Mouse (Mus musculus) hindbrain, postnatal 0 days (tissue): ENCODE results near the gene Mbtps1. TPM values are rescaled to one million over a fixed set of nuclear protein-coding genes. Genes with fewer than 3 reads are reported as not detected.

ENCODE experiments used
- ATAC-seq: fragments of 200-750 bp; cut with Nextera tagmentation; 2 replicates; pipeline ENCODE4 v1.8.0; 2017; ENCODE audit warnings: mild to moderate bottlenecking, moderate TSS enrichment, moderate library complexity
- DNase-seq: peaks from one replicate; pipeline ENCODE4 v3.0.0-alpha.2; 2015; ENCODE audit warnings: low spot score
- H3K27ac ChIP-seq: fragments of 300-500 bp; sonication (generic); 2 replicates; pipeline ENCODE4 v1.5.1; 2014; ENCODE audit warnings: mild to moderate bottlenecking
- H3K27me3 ChIP-seq: fragments of 300-500 bp; sonication (generic); 2 replicates; pipeline ENCODE4 v1.6.1; 2014; ENCODE audit warnings: low read length, mixed read lengths; ENCODE audit not compliant: insufficient read depth
- H3K36me3 ChIP-seq: fragments of 300-500 bp; sonication (generic); 2 replicates; pipeline ENCODE4 v1.6.1; 2014; ENCODE audit warnings: low read length, mixed read lengths; ENCODE audit not compliant: insufficient read depth
- H3K4me1 ChIP-seq: fragments of 300-500 bp; sonication (generic); 2 replicates; pipeline ENCODE4 v1.6.1; 2014; ENCODE audit warnings: antibody characterized with exemption, low read length, mixed read lengths; ENCODE audit not compliant: insufficient read depth
- H3K4me2 ChIP-seq: fragments of 300-500 bp; sonication (generic); 2 replicates; pipeline ENCODE4 v1.6.1; 2014; ENCODE audit warnings: low read depth, mild to moderate bottlenecking, low read length, moderate library complexity, mixed read lengths
- H3K4me3 ChIP-seq: fragments of 300-500 bp; sonication (generic); 2 replicates; pipeline ENCODE4 v1.5.1; 2014; ENCODE audit warnings: low read length
- H3K9ac ChIP-seq: fragments of 300-500 bp; sonication (generic); replicated peaks from 2 replicates; pipeline ENCODE4 v1.6.1; 2014; ENCODE audit warnings: mild to moderate bottlenecking, low read length, moderate library complexity, mixed read lengths
- H3K9me3 ChIP-seq: fragments of 300-500 bp; sonication (generic); 2 replicates; pipeline ENCODE4 v1.6.1; 2016; ENCODE audit warnings: low read length, mixed read lengths
- CTCF ChIP-seq: IDR thresholded peaks from 2 replicates; pipeline ENCODE4 v1.5.1; 2016; ENCODE audit warnings: antibody characterized with exemption, control low read depth, low read depth
- WGBS: fragments of 180-500 bp; shearing (Covaris S2); extraction: QIAGEN DNeasy Blood & Tissue Kit; methylation state at CpG from one replicate; pipeline ENCODE4 v1.1.7; 2014; 5-methylcytosine and 5-hydroxymethylcytosine counted together
- polyA plus RNA-seq: library from polyadenylated mRNA; unstranded; fragments of >200 nt; fragmentation: Nextera tagmentation; extraction: Ambion mirVana; gene quantifications from 2 replicates; pipeline ENCODE4 v1.2.1, GENCODE M21; 2015
- total RNA-seq: library from RNA; depleted of rRNA; stranded (reverse); fragments of >200 nt; gene quantifications from 2 replicates; pipeline ENCODE4 v1.2.3, GENCODE M21; 2014

Gene Mbtps1
- total and polyA plus RNA-seq, 2 experiments from 2014 or later: 44.9 to 90.6 TPM

DNA sequence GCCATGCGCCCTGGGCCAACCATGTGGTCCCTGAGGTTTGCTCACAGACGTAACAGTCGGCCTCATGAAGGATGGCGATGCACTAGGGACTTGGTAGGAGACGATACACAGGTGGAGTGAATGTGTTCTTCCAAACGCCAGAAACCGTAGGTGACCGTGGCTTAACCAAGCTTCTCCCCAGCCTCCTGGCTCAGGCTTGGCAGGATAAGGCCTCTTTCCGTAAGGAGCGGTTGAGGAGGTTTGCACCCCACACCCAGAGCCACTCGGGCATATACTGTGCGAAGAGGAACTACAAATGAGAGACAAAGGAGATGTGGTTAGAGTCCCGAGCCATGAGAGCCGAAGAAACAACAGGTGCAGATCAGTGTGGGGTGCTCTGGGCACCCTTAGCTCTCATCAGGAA, 5.3 kb upstream of the Mbtps1 start:
- DNase-seq: no peak
- ATAC-seq: no peak
- no peak overlapping the region for H3K27ac ChIP-seq
- H3K9me3 ChIP-seq: no peaks in the 10 kb centered on the region
- H3K27me3 ChIP-seq: no peaks in the 10 kb centered on the region
- TF ChIP-seq CTCF: no peak
- H3K4me1 ChIP-seq: no peaks in the 10 kb centered on the region
- H3K4me2 ChIP-seq: no peak overlapping the region
- no peak overlapping the region for H3K9ac ChIP-seq
- H3K36me3 ChIP-seq: peaks cover 42% of the 10 kb centered on the region
- H3K4me3 ChIP-seq: no peak overlapping the region
- WGBS: 94% methylated on average over 14 of the region's 14 CpGs

DNA sequence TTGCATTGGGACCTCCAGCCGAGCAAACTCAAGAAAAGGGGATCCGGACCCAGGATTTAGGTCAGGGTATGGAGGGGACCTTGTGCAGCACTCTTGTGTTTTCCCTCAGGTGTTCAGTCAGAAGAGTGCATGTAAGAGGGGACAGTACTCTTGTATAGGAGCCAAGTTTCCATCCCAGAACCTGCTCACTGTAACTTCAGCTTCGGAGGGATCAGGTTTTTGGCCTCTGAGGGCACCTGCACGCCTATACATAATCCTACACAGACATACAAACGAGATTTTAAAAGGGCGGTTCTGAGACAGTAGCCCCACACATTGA, 826 bp upstream of the Mbtps1 start:
- peak overlapping the region; percentile 85 for H3K9ac ChIP-seq
- H3K4me2 ChIP-seq: peak overlapping the region; percentile 89; the same call in 1 of the 2 replicates
- peak overlapping the region; percentile 80 for H3K27ac ChIP-seq
- no peak for DNase-seq
- H3K9me3 ChIP-seq: no peaks in the 10 kb centered on the region
- H3K27me3 ChIP-seq: no peaks in the 10 kb centered on the region
- peaks cover 6% of the 10 kb centered on the region for H3K4me1 ChIP-seq
- H3K4me3 ChIP-seq: 0 out of 2 replicates have a peak overlapping the region, but pooled peaks have one; percentile 64
- TF ChIP-seq CTCF: no peak
- no peak for ATAC-seq
- 88% methylated on average over 6 of the region's 6 CpGs for WGBS
- peaks cover 25% of the 10 kb centered on the region for H3K36me3 ChIP-seq

DNA sequence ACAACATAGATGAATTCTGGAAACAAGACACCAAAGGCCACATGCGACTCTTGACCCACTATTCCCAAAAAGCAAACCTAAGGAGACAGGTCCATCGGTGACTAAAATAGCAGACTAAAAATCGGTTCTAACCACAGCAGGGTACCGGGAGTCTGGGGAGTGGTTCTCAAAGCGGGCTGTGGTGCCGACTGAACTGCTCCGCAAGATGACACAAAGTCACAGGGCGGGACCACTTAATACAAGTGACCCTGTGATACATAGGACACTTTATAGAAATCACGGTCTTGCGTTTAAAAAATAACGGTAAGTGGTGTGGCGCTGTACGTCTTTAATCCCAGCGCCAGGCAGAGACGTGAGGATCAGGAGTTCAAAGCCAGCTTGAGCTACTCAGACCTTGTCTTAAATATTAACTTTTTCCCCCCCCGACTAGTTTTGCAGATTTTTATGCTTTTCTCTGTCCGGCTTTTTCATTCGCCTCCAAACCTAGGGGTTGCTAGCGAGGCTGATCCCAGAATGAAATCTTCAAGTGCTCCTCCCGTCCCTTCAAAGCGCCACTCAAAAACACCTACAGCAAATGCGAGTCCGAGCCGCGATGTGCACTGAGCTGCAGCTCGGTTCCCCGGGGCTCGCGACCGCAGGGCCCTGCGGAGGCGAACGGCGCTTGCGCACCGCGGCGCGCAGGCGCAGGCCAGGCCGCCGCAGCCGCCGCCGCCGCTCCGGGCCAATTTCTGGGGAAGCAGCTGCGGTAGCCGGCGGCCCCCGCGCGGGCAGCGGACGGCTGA, 523 bp downstream of the Mbtps1 start:
- peak overlapping the region; percentile 64 for H3K4me3 ChIP-seq
- TF ChIP-seq CTCF: no peak
- peaks cover 6% of the 10 kb centered on the region for H3K4me1 ChIP-seq
- H3K27me3 ChIP-seq: no peaks in the 10 kb centered on the region
- peak; percentile 91 for DNase-seq
- H3K9me3 ChIP-seq: no peaks in the 10 kb centered on the region
- H3K27ac ChIP-seq: peak overlapping the region; percentile 94
- peak overlapping the region; percentile 89 for H3K4me2 ChIP-seq
- H3K36me3 ChIP-seq: peaks cover 14% of the 10 kb centered on the region
- peak overlapping the region; percentile 85 for H3K9ac ChIP-seq
- under 1% methylated on average over 55 of the region's 55 CpGs for WGBS
- ATAC-seq: peak; percentile 92

GRCm38 (mm10) chr8:119557132-119557531, 1.4 kb downstream of the Mbtps1 start:
- no peaks in the 10 kb centered on the region for H3K27me3 ChIP-seq
- no peaks in the 10 kb centered on the region for H3K9me3 ChIP-seq
- DNase-seq (no peak), ATAC-seq (no peak)
- TF ChIP-seq CTCF: no peak
- peak overlapping the region; percentile 89 for H3K4me2 ChIP-seq
- H3K27ac ChIP-seq: no peak overlapping the region
- peak overlapping the region; percentile 64 for H3K4me3 ChIP-seq
- H3K9ac ChIP-seq: peak overlapping the region; percentile 85; the same call in 1 of the 2 replicates
- H3K36me3 ChIP-seq: peaks cover 5% of the 10 kb centered on the region; the same call in 1 of the 2 replicates
- 77% methylated on average over 9 of the region's 9 CpGs for WGBS
- H3K4me1 ChIP-seq: peaks cover 6% of the 10 kb centered on the region

- Histone ChIP-seq H3K4me3 (no peak overlapping the region), H3K27ac (no peak overlapping the region), H3K4me1 (peaks cover 6% of the 10 kb centered on the region), H3K9ac (no peak overlapping the region), H3K36me3 (no peaks in the 10 kb centered on the region), H3K4me2 (no peak overlapping the region), H3K27me3 (no peaks in the 10 kb centered on the region), H3K9me3 (no peaks in the 10 kb centered on the region)
- no peak for DNase-seq
- no peak for TF ChIP-seq CTCF
- 47% methylated on average over 6 of the region's 6 CpGs for WGBS
- ATAC-seq: no peak
Observed at GRCm38 (mm10) chr8:119555861-119556260, 2.7 kb downstream of the Mbtps1 start.

GRCm38 (mm10) chr8:119552967-119553366, 5.6 kb downstream of the Mbtps1 start:
- Histone ChIP-seq H3K36me3 (peaks cover 2% of the 10 kb centered on the region; the same call in 1 of the 2 replicates), H3K4me2 (no peak overlapping the region), H3K9ac (no peak overlapping the region), H3K27ac (no peak overlapping the region), H3K9me3 (no peaks in the 10 kb centered on the region), H3K4me3 (no peak overlapping the region), H3K4me1 (peaks cover 6% of the 10 kb centered on the region), H3K27me3 (no peaks in the 10 kb centered on the region)
- DNase-seq (no peak), ATAC-seq (no peak)
- 72% methylated on average over 2 of the region's 2 CpGs for WGBS
- no peak for TF ChIP-seq CTCF

DNA sequence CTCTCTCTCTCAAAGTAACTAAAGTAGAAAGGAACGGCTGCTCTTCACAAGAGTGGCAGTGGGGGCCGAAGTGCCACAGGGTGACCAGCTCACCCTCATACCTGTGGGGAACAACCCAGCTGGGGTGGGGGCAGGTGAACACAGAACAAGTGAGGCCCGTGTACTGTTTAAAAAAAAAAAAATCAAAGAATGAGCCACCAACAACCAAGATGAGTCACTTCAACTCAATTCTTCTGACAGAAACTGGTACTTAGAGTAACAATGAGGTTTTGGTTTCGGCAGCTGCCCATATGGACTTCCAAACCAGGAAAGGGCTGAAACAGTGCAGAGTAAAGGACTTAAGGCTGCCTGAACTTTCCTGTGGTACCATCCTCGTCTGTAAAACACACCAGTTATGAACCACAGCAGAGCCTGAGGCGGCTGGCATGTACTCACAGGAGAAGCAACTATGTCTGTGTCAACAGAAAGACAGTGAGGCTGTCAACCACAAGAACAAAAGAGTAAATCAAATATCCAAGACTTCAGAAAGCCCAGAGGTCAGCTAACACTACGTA, 9.9 kb downstream of the Mbtps1 start:
- ATAC-seq (no peak), DNase-seq (no peak)
- Histone ChIP-seq H3K27ac (no peak overlapping the region), H3K9ac (no peak overlapping the region), H3K27me3 (no peaks in the 10 kb centered on the region), H3K4me1 (no peaks in the 10 kb centered on the region), H3K4me3 (no peak overlapping the region), H3K36me3 (peaks cover 24% of the 10 kb centered on the region), H3K9me3 (no peaks in the 10 kb centered on the region), H3K4me2 (no peak overlapping the region)
- TF ChIP-seq CTCF: no peak
- 77% methylated on average over 7 of the region's 7 CpGs for WGBS
